Mouse (Mus musculus) heart, embryonic 12.5 days (tissue): ENCODE results near the gene Nfyc. TPM values are rescaled to one million over a fixed set of nuclear protein-coding genes. Genes with fewer than 3 reads are reported as not detected.

Experiments
- ATAC-seq: fragments of 200-750 bp; cut with Nextera tagmentation; 2 replicates; pipeline ENCODE4 v1.8.0; 2017; ENCODE audit warnings: moderate TSS enrichment, moderate library complexity; ENCODE audit not compliant: insufficient number of reproducible peaks, low FRiP score
- H3K27ac ChIP-seq: fragments of 300-500 bp; sonication (generic); 2 replicates; pipeline ENCODE4 v1.5.1; 2016; ENCODE audit warnings: mild to moderate bottlenecking, moderate library complexity; ENCODE audit not compliant: poor library complexity, severe bottlenecking
- H3K27me3 ChIP-seq: fragments of 300-500 bp; sonication (generic); replicated peaks from 2 replicates; pipeline ENCODE4 v1.6.1; 2016; ENCODE audit warnings: mild to moderate bottlenecking, moderate library complexity
- H3K36me3 ChIP-seq: fragments of 300-500 bp; sonication (generic); 2 replicates; pipeline ENCODE4 v1.6.1; 2016; ENCODE audit warnings: mild to moderate bottlenecking, moderate library complexity
- H3K4me1 ChIP-seq: fragments of 300-500 bp; sonication (generic); replicated peaks from 2 replicates; pipeline ENCODE4 v1.6.1; 2016; ENCODE audit warnings: mild to moderate bottlenecking
- H3K4me2 ChIP-seq: fragments of 300-500 bp; sonication (generic); 2 replicates; pipeline ENCODE4 v1.6.1; 2016; ENCODE audit warnings: mild to moderate bottlenecking, moderate library complexity
- H3K4me3 ChIP-seq: fragments of 300-500 bp; sonication (generic); 2 replicates; pipeline ENCODE4 v1.5.1; 2016; ENCODE audit warnings: mild to moderate bottlenecking
- H3K9ac ChIP-seq: fragments of 300-500 bp; sonication (generic); 2 replicates; pipeline ENCODE4 v1.6.1; 2016; ENCODE audit warnings: mild to moderate bottlenecking, moderate library complexity
- H3K9me3 ChIP-seq: fragments of 300-500 bp; sonication (generic); replicated peaks from 2 replicates; pipeline ENCODE4 v1.6.1; 2016; ENCODE audit warnings: mild to moderate bottlenecking, moderate library complexity
- WGBS: fragments of 180-500 bp; shearing (Covaris S2); methylation state at CpG from one replicate; pipeline ENCODE4 v1.1.7; 2016; 5-methylcytosine and 5-hydroxymethylcytosine counted together
- polyA plus RNA-seq: library from polyadenylated mRNA; unstranded; fragments of >200 nt; fragmentation: Nextera tagmentation; extraction: Ambion mirVana; gene quantifications from 2 replicates; pipeline ENCODE4 v1.2.1, GENCODE M21; 2016

The Nfyc gene
- polyA plus RNA-seq, result 102 and 108 TPM in 2 replicates

DNA sequence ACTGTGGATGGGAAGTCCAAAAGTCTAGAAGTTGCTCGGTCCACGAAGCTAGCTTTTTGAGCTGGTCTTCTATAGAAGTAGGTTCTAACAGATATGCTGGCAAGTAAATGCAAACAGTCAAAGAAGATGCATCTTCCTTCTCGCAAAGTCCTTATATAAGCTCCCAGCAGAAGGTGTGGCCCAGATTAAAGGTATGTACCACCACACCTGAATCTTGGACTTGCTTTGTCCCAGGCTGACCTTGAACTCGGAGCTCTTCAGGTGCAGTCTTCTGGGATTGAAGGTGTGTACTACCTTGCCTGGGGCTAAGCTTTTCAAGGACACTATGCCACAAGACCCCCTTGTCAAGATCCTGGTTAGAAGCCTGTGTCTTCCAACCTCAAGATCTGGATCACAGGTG is at the start of gene Nfyc:
Gene Nfyc, minus strand, starts transcription at position 101 of the 400 bp plus-strand sequence.
- Histone ChIP-seq H3K36me3 (no peaks in the 10 kb centered on the region), H3K9me3 (no peaks in the 10 kb centered on the region), H3K27ac (no peak within 1 kb of the TSS), H3K4me2 (no peak within 1 kb of the TSS), H3K4me1 (no peaks in the 10 kb centered on the region), H3K27me3 (no peaks in the 10 kb centered on the region), H3K4me3 (no peak within 1 kb of the TSS), H3K9ac (no peak within 1 kb of the TSS)
- no peak for ATAC-seq
- WGBS, result 83% methylated on average over 4 of the region's 4 CpGs

DNA sequence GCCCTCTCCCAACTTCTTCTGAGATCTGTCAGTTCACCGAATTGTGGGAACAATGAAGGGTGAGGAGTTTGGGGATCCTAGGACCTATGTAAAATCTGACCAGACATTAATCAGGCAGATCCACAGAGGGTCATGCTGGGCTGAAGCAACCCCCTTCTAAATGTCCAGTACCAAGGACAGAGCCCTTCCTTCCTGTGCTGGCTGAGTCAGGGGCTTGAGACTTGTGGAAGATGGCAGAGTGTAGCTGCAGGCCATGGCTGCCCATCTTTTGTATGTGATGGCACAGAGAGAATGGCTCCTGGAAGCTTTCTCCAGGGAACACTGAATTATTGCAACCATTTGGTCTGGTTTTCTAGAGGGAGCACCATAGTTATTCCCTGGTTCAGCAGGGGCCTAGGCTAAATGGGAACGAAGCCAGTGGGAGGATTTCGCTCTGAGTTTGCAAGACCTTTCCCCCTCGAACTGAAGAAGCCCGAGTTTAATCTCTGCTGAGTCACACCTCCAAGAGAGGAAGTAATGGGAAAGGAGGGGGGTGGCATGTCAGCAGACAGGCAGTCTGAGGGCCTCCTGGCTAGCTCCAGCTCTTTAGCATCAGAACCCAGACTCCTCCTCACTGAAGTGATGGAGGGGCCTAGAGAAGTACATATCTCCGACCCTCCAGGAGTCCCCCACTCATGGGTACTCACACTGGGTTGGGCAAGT is 49.5 kb upstream of the Nfyc start:
- no peak overlapping the region for H3K4me2 ChIP-seq
- ATAC-seq, result no peak
- WGBS, result 38% methylated on average over 6 of the region's 6 CpGs

DNA sequence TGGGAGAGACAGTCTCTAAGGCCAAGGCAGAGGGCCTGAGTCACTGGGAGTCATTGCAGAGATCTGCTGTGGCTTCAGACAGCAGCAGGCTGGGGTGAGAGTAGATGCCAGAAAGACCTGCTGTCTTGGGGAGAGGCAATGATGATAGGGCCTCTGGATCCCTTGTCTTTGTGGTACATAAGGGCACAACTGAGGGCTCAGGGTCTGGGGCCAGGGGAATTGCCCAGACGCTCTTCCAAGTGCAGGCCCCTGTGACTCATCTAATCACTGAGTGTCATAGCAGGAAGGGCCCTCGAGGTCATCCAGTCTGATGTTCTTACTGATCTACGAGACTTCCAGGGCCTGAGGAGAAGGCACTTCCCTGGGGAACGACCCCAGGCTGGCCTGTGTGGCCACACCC is 48.0 kb upstream of the Nfyc start:
- Histone ChIP-seq H3K4me3 (no peak overlapping the region), H3K36me3 (no peaks in the 10 kb centered on the region), H3K4me2 (no peak overlapping the region), H3K9ac (no peak overlapping the region), H3K27me3 (0 out of 2 replicates have a peak, but pooled peaks cover 15% of the 10 kb centered on the region), H3K9me3 (no peaks in the 10 kb centered on the region), H3K4me1 (no peaks in the 10 kb centered on the region), H3K27ac (no peak overlapping the region)
- no peak for ATAC-seq
- WGBS, result 34% methylated on average over 4 of the region's 4 CpGs

More for the DNA sequence above, 49.5 kb upstream of the Nfyc start:
- no peak overlapping the region for H3K9ac ChIP-seq
- H3K4me3 ChIP-seq, result no peak overlapping the region
- no peaks in the 10 kb centered on the region for H3K36me3 ChIP-seq
- H3K9me3 ChIP-seq, result no peaks in the 10 kb centered on the region
- H3K27me3 ChIP-seq, result 0 out of 2 replicates have a peak, but pooled peaks cover 9% of the 10 kb centered on the region
- peaks cover 9% of the 10 kb centered on the region for H3K4me1 ChIP-seq
- no peak overlapping the region for H3K27ac ChIP-seq

GRCm38 (mm10) chr4:120878728-120879127 is 47.4 kb upstream of the Nfyc start:
- 75% methylated on average over 3 of the region's 3 CpGs for WGBS
- H3K4me2 ChIP-seq, result no peak overlapping the region
- no peaks in the 10 kb centered on the region for H3K36me3 ChIP-seq
- no peak overlapping the region for H3K9ac ChIP-seq
- ATAC-seq, result no peak
- H3K4me1 ChIP-seq, result no peaks in the 10 kb centered on the region
- no peak overlapping the region for H3K27ac ChIP-seq
- H3K27me3 ChIP-seq, result 0 out of 2 replicates have a peak, but pooled peaks cover 15% of the 10 kb centered on the region
- H3K9me3 ChIP-seq, result no peaks in the 10 kb centered on the region
- no peak overlapping the region for H3K4me3 ChIP-seq

GRCm38 (mm10) chr4:120875961-120876360 is 44.6 kb upstream of the Nfyc start:
- Histone ChIP-seq H3K4me2 (no peak overlapping the region), H3K4me1 (no peaks in the 10 kb centered on the region), H3K27me3 (0 out of 2 replicates have a peak, but pooled peaks cover 8% of the 10 kb centered on the region), H3K9ac (no peak overlapping the region), H3K4me3 (no peak overlapping the region), H3K27ac (no peak overlapping the region), H3K36me3 (no peaks in the 10 kb centered on the region), H3K9me3 (no peaks in the 10 kb centered on the region)
- no peak for ATAC-seq
- WGBS, result 71% methylated on average over 3 of the region's 3 CpGs

DNA sequence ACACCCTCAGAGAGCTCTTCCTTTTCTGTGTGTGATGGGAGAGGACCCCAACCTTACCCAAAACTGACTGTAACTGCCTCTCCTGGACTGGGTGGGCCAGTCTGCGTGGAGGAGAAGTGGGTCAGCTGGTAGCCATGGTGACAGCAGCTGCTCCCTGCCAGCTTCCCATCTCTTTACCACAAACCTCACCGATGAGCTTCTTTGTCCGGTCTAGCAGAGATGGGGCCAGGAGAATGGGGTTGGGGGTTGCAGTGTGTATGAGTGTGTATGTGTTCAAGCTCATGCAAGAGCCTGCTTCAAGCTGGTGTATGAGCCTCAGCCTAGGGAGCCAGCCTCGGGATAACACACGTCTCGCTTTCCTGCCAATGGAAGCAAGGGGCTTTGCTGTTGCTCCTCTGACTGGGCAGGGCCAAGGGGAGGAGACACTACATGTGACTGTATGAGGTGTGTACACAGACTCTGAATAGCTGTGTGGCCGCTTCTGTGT is 38.9 kb upstream of the Nfyc start:
- Histone ChIP-seq H3K36me3 (no peaks in the 10 kb centered on the region), H3K4me1 (no peaks in the 10 kb centered on the region), H3K4me3 (no peak overlapping the region), H3K4me2 (no peak overlapping the region), H3K27me3 (0 out of 2 replicates have a peak, but pooled peaks cover 11% of the 10 kb centered on the region), H3K27ac (no peak overlapping the region), H3K9me3 (no peaks in the 10 kb centered on the region), H3K9ac (no peak overlapping the region)
- WGBS, result 63% methylated on average over 7 of the region's 7 CpGs
- no peak for ATAC-seq

- no peak for ATAC-seq
- WGBS, result 62% methylated on average over 3 of the region's 3 CpGs
- H3K4me2 ChIP-seq, result no peak overlapping the region
- H3K4me3 ChIP-seq, result no peak overlapping the region
- 0 out of 2 replicates have a peak, but pooled peaks cover 5% of the 10 kb centered on the region for H3K27me3 ChIP-seq
- no peak overlapping the region for H3K27ac ChIP-seq
- no peaks in the 10 kb centered on the region for H3K9me3 ChIP-seq
- H3K9ac ChIP-seq, result no peak overlapping the region
- H3K4me1 ChIP-seq, result no peaks in the 10 kb centered on the region
- H3K36me3 ChIP-seq, result no peaks in the 10 kb centered on the region
These were observed 37.6 kb upstream of the Nfyc start for GRCm38 (mm10) chr4:120868988-120869387.

DNA sequence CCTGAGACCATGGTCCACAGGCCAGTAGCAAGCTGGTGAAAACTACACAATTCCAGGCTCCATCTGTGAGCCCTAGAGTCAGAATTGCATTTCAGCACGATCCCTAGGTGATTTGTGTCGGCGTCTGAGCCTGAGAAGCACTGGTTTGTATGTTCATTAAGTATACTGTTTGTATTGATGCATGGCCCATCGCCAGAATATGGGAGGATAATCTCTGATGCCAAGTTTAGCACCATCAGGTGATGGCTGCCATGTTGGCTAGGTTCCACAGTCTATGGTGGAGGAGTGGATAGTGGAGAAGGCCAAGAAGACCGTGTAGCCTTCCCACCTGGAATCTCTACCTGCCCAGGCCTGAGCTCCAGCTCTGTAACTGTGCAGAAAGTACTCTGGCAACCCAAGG is 36.9 kb upstream of the Nfyc start:
- no peak for ATAC-seq
- no peaks in the 10 kb centered on the region for H3K4me1 ChIP-seq
- H3K36me3 ChIP-seq, result no peaks in the 10 kb centered on the region
- no peak overlapping the region for H3K27ac ChIP-seq
- H3K4me2 ChIP-seq, result no peak overlapping the region
- H3K27me3 ChIP-seq, result 0 out of 2 replicates have a peak, but pooled peaks cover 5% of the 10 kb centered on the region
- no peaks in the 10 kb centered on the region for H3K9me3 ChIP-seq
- H3K9ac ChIP-seq, result no peak overlapping the region
- H3K4me3 ChIP-seq, result no peak overlapping the region
- 77% methylated on average over 5 of the region's 5 CpGs for WGBS

GRCm38 (mm10) chr4:120866211-120866610 is 34.8 kb upstream of the Nfyc start:
- peaks cover 1% of the 10 kb centered on the region for H3K4me1 ChIP-seq
- WGBS, result 3% methylated on average over 6 of the region's 6 CpGs
- H3K36me3 ChIP-seq, result no peaks in the 10 kb centered on the region
- H3K27ac ChIP-seq, result no peak overlapping the region
- no peaks in the 10 kb centered on the region for H3K9me3 ChIP-seq
- no peak; the same call in 1 of the 2 replicates for ATAC-seq
- H3K9ac ChIP-seq, result no peak overlapping the region
- no peak overlapping the region for H3K4me3 ChIP-seq
- H3K27me3 ChIP-seq, result 0 out of 2 replicates have a peak, but pooled peaks cover 5% of the 10 kb centered on the region
- H3K4me2 ChIP-seq, result no peak overlapping the region

- no peaks in the 10 kb centered on the region for H3K36me3 ChIP-seq
- no peak overlapping the region for H3K4me3 ChIP-seq
- peaks cover 46% of the 10 kb centered on the region for H3K4me1 ChIP-seq
- H3K4me2 ChIP-seq, result peak overlapping the region; percentile 22; the same call in 1 of the 2 replicates
- H3K27me3 ChIP-seq, result peaks cover 39% of the 10 kb centered on the region
- no peak overlapping the region for H3K27ac ChIP-seq
- 0 out of 2 replicates have a peak, but pooled peaks have one; percentile 35 for ATAC-seq
- H3K9ac ChIP-seq, result no peak overlapping the region
- no peaks in the 10 kb centered on the region for H3K9me3 ChIP-seq
- 23% methylated on average over 7 of the region's 7 CpGs for WGBS
These were observed 28.5 kb upstream of the Nfyc start for GRCm38 (mm10) chr4:120859865-120860264.

GRCm38 (mm10) chr4:120856376-120856775 is 25.0 kb upstream of the Nfyc start:
- WGBS, result 31% methylated on average over 5 of the region's 5 CpGs
- H3K36me3 ChIP-seq, result no peaks in the 10 kb centered on the region
- peaks cover 8% of the 10 kb centered on the region; the same call in 1 of the 2 replicates for H3K9me3 ChIP-seq

More at GRCm38 (mm10) chr4:120856376-120856775, 25.0 kb upstream of the Nfyc start:
- Histone ChIP-seq H3K27ac (no peak overlapping the region), H3K4me2 (no peak overlapping the region), H3K27me3 (peaks cover 70% of the 10 kb centered on the region), H3K4me3 (no peak overlapping the region), H3K4me1 (peaks cover 47% of the 10 kb centered on the region), H3K9ac (no peak overlapping the region)
- no peak for ATAC-seq
